Mouse (Mus musculus) 3134 (cell line): ENCODE results near the gene Lekr1.

ENCODE experiments used
- DNase-seq: peaks from one replicate; pipeline ENCODE4 v3.0.0-alpha.2; 2011; ENCODE audit warnings: low spot score; ENCODE audit not compliant: insufficient read length; ENCODE audit errors: extremely low read depth

Gene Lekr1

DNA sequence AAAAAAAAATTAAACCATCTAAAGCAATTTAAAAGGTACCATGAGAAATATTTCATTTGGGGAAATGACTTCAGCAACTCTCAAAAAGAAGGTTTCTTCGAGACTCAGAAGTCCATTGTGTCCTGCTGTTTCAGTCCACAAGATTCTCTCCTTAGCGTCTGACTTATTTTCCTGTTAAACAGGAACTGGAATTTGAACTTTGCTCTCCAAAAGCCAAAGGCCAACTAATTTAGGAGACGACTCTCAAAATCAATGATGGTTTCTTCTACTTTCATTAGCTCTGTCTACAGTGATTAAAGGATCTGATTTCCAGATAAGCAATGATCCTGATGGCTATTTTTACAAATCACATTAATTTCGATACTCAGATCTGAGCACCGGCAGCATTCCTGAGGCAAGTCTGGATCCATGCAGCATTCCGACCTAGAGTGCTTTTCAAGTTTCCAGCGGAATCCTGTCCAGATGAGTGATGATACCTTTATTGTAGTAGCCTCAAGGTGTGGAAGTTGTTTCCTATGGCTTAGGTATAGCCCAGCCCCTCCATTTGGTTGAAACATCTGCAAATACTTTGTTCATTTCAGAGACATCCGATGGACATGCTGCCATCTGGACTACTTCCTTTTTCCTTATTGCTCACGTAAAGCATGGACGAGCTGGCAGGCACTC, 11.4 kb upstream of the Lekr1 start:
- no peak for DNase-seq

DNA sequence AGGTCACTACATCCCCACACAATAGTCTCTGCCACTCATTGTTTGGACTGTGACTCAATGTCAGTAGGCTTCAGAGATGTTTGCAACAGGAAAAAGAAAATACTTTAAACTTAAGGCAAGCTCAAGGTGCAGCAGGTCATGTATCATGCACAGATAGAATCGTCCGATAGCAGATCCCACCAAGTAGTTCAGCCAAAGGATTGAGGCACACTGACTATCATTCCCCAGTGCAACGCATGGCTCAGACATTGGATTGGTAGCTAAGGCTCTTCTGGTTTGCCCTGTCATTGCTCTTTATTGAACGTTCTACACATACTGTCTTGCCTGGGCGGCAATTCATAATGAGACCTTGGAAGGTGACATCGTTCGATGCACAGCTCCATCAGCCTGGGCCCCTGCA, 9.6 kb upstream of the Lekr1 start:
- DNase-seq: no peak

DNA sequence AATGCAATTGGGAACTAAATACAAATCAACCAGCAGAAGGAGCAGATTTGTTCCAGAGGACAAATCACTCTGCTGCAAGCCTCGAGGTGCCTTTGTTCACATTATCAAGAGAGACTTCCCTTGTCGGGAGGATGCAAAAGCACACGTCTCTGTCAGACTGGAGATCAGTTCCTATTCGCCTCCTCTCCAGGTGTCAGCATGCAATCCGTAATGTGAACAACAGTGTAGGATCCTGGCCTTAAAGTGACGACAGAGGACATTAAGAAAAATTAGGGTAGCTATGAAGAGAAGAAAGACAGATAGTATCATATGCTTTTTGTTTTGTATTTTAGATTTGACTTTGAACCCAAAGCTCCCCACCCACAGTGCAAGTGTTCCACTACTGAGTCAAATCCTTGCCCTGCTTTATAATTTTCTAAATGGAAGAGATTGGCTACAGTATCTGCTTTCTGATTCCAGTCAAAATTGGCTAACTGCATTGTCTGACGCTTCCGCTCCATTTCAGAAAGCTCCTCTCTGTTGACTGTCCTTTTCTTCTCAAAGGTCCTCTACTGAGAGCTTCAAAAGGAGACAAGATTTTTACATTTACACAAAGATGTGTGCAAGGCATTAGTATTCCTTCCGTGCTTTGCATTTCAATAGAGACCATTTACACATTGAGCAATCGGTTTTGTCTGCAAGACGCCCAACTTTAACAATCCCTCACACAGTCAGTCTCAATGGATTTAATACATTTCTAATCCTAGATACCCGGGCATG, 8.9 kb upstream of the Lekr1 start:
- no peak for DNase-seq

DNA sequence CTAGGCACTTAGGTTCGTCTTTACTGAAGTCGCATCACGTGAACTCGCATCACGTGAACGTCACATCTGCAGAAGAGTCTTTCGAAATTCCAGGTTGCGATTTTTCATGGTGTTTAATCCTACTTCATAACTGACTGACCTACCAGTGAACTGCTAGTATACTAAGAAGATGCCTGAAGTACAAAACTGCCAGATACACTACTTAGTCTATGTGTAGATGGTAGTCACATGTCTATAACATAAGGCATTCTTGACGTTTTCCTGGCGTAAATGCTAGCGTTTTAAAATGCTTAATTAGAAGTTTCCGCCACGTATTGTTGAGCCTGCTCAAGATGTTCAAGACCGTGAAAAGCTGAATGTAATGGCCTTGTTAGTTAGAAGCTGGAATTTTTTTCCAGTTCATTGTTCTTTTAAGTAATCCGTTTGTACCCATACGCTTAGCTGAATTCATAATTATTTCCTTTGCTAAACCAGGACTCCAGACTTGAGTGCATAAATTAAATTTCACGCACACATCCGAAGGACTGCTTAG, 7.9 kb upstream of the Lekr1 start:
- DNase-seq: no peak

DNA sequence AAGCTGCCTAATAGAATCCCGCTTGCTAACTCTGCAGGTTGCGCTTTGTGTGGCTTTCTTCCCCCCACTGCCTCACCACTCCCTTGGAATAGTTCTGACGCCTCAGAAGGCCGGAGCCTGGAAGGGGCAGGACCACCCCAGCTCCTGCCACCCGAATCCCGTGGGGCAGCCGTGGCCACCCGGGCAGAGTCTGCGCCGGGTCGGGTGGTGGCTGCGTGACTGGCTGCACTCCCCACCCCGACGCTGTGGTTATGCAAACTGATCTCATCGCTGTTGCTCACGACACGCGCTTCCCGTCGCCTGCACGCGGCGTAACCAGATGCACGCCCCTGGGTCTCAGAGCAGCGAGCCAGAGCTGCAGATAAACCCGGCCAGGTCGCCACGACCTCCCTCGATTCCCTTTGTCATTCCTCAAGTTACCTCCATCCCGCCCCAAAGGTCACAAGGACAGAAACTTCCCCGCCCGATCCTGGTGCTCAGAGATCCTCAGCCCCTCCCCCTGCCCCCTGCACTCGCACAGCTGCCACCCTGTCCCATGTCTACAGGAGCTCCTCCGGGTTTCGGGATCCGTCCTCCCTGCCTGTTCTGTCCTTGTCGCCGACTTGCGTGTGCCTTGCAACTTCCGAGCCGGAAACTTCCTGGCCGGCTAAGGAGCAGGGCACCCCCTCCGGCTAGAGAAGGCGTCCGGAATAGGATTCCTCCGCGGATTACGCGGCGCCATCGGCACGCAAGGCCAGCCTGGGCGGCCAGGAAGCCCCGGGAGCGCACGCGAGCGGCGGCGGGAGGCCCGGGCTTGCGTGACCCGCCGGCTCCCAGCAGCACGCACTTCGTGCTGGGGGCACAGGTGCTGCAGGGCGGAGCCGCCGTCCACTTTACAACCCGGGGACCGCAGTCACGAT, 7.1 kb upstream of the Lekr1 start:
- DNase-seq: peak; percentile 94

DNA sequence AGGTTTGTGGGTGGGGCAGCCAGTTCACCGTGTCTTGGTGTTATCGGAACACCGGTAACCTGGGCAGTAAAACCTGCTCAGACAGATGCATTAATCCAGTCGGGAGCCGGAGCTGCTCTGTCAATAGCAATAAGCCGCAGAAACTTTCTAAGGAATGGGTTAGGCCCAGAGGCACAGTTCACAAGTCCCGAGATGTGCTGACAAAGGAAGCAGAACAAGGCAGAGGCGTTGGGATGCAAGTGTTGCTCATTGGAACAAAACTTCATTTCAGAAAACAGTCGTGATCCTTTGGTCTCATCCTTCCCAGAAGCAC, 6.5 kb upstream of the Lekr1 start:
- DNase-seq: no peak

DNA sequence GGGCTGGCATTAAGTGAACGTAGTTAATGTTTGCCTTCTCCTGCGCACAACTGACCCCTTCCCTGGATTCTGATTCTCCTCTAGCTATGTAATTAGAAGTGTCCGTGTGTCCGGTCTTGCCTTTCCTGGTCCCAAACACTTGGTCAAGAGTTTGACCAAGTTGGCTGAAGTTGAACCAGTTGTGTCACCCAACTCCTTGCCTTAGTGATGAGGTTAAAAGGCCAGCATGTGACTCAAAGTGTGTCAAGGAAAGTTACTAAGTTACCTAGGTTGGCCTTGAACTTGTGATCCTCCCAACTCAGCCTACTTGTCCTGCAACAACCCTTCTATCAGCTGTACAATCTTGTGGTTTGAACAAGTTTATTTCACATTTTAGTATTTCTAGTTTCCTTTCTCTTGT, 5.7 kb upstream of the Lekr1 start:
- DNase-seq: no peak

DNA sequence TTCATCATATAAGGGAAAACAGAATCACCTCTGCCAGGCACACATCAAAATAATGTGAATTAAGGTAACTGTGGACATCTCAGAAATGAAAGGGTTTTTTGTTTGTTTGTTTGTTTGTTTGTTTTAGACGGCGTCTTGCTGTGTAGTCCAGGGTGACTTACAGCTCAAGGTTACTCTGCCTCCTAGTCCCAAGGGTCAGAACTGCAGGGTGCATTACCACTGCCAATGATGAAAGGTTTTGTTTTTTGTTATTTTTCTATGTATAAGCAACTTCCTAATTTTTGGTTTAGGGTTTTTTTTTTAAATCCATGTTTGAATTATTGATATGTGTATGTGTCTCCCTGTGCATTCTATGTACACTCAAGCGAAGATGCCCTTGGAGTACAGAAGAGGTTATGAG, 4.3 kb upstream of the Lekr1 start:
- no peak for DNase-seq

DNA sequence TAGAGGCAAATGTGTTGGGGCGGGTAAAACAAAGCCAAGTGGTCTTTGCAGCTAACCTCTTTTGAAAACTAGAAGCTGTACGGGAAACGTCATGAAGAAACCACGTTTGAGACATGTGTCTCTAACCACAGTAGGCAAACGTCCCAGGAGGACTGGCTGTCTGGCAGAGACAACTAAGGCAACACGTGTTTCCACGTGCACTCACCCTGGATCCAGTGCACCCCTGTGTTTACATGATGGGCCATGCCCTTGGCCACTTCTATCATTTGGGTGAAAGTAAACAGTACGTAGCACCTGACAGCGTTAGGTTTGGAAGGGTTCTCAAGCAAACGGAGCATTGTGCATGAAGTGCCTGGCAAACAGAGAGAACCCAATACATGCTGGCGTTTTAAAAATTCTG, 2.9 kb upstream of the Lekr1 start:
- no peak for DNase-seq

DNA sequence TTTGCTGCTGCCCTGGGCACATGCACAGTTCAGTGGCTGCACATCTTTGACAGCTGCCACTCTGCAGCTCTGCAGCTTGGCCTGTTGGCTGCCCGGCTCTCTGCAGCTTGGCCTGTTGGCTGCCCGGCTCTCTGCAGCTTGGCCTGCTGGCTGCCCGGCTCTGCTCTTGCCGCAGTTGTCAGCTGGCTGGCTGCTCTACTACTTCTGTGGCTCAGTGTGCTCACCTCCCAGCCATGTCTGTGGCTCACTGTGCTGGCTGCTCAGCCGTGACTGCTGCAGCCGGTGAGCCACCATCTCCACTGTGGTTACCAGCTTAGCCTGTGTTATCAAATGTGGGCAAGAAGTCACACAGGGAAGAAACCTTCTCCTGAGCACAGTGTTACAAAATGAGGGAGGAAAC, 4.2 kb downstream of the Lekr1 start:
- DNase-seq: peak; percentile 10

DNA sequence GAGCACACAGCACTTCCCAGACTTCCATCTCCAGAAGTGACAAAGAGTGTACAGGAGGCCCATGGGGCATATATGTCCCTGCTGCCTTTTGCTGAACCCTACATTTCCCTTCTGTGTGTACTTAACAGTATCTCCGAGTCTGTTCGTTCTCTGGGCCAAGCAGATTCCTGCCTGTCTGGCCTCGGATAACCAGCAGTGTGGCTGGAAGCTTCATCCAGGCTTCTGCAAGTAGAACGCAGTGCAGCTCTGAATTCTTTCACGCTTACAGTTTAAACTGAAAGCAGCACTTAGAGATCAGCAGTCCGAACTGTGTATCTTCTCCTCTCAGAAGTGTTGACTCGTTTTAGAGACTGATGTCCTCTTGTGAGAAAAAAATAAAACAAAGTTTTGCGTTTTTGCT, 7.7 kb downstream of the Lekr1 start:
- DNase-seq: no peak

DNA sequence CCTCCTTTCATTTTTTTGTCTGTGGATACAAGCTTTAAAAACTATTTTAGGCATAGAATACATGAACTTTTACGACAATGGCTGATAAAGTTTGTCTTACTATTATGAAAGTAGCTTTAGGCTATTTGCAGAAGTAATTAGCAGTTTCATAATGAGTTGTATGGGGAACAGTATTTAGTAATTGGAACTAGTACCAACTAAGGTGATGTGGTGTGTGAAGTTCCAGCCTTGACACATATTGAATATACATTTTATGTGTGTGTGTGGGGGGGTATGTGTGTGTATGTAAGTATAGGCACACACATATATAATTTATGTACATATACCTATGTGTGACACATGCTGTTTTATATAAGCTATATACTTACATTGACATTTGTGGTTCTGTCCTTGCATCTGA, 14.6 kb downstream of the Lekr1 start:
- no peak for DNase-seq

DNA sequence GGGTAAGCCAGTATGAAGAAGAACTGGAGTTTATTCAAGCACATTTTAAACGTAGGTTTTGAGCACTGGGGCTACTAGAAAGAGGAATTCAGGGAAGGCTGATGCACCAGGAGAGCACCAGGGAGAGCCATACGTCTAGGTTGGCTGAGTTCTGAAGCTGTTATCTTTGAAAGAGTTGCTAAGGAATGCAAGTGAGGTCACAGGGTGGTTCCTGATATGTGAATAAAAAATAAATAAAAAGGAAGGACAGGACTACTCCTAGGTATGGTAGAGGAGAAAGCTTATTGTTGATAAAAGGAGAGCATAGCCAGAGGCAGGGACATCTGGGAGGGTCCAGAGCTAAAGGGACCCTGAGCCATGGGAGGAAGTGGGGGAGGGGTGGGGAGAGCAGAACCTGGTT, 23.7 kb downstream of the Lekr1 start:
- no peak for DNase-seq

DNA sequence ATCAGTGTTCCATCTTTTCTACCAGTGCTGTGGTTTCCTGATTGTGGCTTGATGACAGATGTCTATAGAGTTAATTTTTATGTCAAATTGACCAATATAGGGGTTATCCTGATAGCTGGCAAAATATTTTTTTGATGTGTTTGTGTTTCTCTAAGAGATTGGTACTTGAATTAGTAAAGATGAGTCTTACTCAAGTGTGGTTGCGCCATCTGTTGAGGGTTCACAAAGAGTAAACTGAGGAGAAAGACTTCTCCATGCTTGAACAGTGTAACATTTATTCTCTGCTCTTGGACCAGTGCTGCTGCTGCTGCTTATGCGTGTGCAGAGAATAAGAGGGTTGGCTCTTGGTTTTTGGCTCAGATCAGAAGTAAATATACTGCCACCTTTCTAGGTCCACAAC, 24.8 kb downstream of the Lekr1 start:
- no peak for DNase-seq

DNA sequence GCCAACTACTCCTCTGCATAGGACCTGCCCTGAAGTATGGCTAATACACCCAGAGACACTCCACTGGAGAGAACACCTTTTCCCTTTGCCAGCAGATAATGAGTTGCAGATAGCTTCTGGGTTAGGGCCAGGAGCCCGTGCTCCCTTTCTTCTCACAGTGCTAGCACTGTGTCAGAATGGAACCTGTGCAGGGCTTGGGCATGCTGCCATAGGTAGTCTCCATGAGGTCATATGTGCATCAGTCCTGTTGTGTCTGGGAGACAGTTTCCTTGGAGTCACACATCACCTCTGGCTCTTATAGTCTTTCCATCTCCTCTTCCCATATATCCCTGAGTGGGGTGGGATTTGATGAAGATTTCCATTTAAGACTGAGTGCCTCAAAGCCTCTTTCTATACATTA, 33.7 kb downstream of the Lekr1 start:
- no peak for DNase-seq

DNA sequence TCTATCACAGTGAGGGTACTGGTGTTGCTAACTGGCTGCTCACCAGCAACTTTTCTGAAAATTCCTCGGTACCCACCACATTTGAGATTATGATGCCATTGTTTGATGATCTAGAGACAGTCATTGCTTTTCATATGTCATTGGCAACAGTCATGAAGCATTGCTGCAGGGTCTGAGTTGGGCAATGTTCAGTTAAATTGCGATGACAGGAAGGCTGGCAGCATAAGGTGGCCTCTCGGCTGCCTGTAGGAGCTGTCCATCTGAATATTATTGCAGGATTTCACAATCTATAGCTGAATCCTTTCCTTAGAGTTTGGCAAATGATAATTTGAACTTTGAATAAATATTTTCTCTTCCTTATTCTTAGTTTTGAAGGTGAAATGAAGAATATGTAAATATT, 48.3 kb downstream of the Lekr1 start:
- DNase-seq: no peak

DNA sequence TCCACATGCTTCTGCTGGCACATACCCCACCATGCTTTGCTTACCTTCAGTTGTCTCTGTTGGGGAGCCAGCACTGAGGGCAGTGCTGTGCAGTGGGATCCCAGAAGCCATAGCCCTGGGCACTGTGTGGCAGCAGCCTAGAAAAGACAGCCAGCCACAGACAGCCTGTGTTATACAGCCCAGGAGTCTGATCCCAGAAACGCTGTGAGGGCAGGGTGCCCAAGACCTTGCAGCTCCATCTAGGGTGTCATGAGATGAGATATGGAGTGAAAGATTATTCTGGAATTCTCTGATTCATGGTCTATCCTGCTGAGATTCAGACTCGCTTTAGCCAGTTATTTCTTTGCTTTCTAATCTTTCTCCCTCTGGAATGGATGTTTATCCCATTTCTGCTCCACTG, 51.4 kb downstream of the Lekr1 start:
- no peak for DNase-seq

DNA sequence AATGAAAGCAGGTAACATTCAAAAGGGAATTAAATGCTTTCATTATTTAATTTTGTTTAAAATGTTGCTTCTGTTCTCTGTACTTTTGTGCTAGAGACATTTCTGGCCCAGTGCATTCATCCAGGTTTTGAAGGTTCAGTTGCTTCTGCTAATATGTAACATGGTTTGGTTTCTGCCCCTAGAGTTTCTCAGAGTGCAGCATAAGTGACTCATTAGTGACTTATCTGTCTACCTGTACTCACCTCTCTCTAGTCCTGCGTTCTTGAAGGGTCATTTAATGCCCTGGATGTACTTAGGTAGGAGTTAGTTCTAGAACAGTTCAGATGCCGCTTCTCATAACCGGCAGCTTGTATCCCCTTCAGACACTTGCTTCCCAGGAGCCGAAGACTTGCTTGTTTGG, 56.9 kb downstream of the Lekr1 start:
- no peak for DNase-seq

DNA sequence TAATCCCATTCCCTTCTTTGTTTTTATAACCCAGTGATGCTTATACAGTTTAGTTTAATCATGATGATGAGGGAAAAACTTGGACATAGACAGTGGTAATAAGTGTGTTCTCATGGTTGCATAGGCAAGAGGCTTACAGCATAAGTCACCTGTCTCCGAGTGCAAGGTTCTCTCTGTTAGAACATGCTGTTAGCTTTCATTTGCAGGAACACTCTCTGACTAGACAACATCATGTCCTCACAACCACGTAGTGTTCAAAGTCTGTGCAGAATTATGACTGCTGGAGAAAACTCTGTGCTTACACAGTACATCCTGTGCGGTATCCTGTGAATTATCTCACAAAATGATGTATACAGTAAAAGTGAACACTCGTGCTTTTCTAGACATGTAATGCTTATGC, 57.6 kb downstream of the Lekr1 start:
- no peak for DNase-seq

DNA sequence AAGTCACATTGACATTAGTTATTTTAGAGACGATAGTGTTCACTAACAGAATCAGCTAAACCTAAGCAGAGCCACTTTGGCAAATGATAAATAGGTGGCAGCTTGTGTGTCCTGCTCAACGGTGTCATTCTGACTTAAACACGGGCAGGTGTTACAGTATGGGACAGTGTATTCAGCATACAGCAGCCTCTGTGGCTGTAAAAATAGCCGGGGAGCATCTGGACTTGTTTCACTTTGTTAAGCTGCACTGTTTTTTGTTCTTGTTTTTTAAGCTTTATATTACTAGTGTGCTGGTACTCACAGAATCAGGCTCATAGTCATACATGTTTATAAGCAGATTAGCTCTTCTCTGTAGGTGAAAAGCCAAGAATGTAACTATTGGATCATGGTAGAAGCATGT, 71.8 kb downstream of the Lekr1 start:
- no peak for DNase-seq

DNA sequence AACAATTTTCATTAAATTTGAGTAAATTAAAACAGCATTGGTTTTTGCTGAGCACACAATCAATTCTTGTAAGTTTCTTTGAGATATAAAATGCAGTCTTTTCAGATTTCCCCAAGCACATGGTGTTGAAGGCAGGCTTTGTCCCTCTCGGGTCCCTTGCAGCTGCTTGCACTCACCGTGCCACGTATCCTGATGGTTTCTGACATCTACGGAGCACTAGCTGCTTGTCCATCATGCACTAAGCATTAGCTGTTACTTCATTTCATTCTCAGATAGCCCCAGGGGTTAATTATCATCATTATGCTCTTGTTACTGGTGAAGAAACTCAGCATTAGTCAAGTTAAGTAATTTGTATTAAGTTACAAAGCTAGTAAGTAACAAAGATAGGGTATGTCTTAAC, 78.9 kb downstream of the Lekr1 start:
- DNase-seq: no peak
